Mouse (Mus musculus) spleen, postnatal 14 days (tissue): Measurements from ENCODE around the gene Wfdc6a.
"Not testable (repeated sequence)": the region's sequence is repeated elsewhere in the genome, so short reads cannot be mapped to it uniquely, and the experiment has no call there.

Experiments used
- DNase-seq, 2 experiments: peaks; one replicate each; pipeline ENCODE4 v3.0.0; 2021 to 2022; ENCODE audit warnings: low spot score in 2 of 2

The Wfdc6a gene

GRCm38 (mm10) chr2:164585025-164585725, at the start of gene Wfdc6a:
TSS of gene Wfdc6a (minus strand) at chr2:164585447.
- DNase-seq: not testable (repeated sequence)

- no peak for DNase-seq
Observed at GRCm38 (mm10) chr2:164621775-164622174, 36.5 kb upstream of the Wfdc6a start.

- no peak for DNase-seq
Observed at GRCm38 (mm10) chr2:164619050-164619449, 33.8 kb upstream of the Wfdc6a start.

GRCm38 (mm10) chr2:164615386-164615785, 30.1 kb upstream of the Wfdc6a start:
- no peak for DNase-seq

GRCm38 (mm10) chr2:164613471-164613870, 28.2 kb upstream of the Wfdc6a start, which contains the start of the genes Wfdc6b and Wfdc8:
TSS of gene Wfdc6b (plus strand) at chr2:164613522.
TSS of gene Wfdc8 (minus strand) at chr2:164613626.
- not testable (repeated sequence) for DNase-seq

GRCm38 (mm10) chr2:164608781-164609180, 23.5 kb upstream of the Wfdc6a start:
- DNase-seq: no peak

- DNase-seq: no peak
Observed at GRCm38 (mm10) chr2:164604411-164604810, 19.2 kb upstream of the Wfdc6a start.

- DNase-seq: no peak
Observed at GRCm38 (mm10) chr2:164603482-164603881, 18.2 kb upstream of the Wfdc6a start.

GRCm38 (mm10) chr2:164600179-164600578, 14.9 kb upstream of the Wfdc6a start:
- DNase-seq: no peak

- DNase-seq: no peak
Observed at GRCm38 (mm10) chr2:164593494-164593893, 8.2 kb upstream of the Wfdc6a start, which contains the start of gene Eppin. TSS of gene Eppin (minus strand) at chr2:164593594.

- no peak for DNase-seq
Observed at GRCm38 (mm10) chr2:164592014-164592413, 6.8 kb upstream of the Wfdc6a start.

GRCm38 (mm10) chr2:164573359-164573758, 11.9 kb downstream of the Wfdc6a start, which contains the start of gene Spint3:
TSS of gene Spint3 (minus strand) at chr2:164573459.
- DNase-seq: not testable (repeated sequence)

- no peak for DNase-seq
Observed at GRCm38 (mm10) chr2:164567460-164567859, 17.8 kb downstream of the Wfdc6a start.

GRCm38 (mm10) chr2:164566997-164567396, 18.2 kb downstream of the Wfdc6a start:
- DNase-seq: no peak

- no peak for DNase-seq
Observed at GRCm38 (mm10) chr2:164564346-164564745, 20.9 kb downstream of the Wfdc6a start.

- DNase-seq: no peak
Observed at GRCm38 (mm10) chr2:164563339-164564038, 21.8 kb downstream of the Wfdc6a start.

- no peak for DNase-seq
Observed at GRCm38 (mm10) chr2:164562391-164563188, 22.7 kb downstream of the Wfdc6a start, which contains the start of gene Wfdc2. TSS of gene Wfdc2 (plus strand) at chr2:164562413.

- no peak for DNase-seq
Observed at GRCm38 (mm10) chr2:164560106-164560505, 25.1 kb downstream of the Wfdc6a start.

GRCm38 (mm10) chr2:164558991-164559645, 26.1 kb downstream of the Wfdc6a start:
- no peak for DNase-seq

- DNase-seq: no peak
Observed at GRCm38 (mm10) chr2:164558426-164558825, 26.8 kb downstream of the Wfdc6a start.

GRCm38 (mm10) chr2:164551502-164551901, 33.7 kb downstream of the Wfdc6a start:
- no peak for DNase-seq
